Mouse (Mus musculus): Measurements from ENCODE around the gene Gli1.

Gli1 gene

DNA sequence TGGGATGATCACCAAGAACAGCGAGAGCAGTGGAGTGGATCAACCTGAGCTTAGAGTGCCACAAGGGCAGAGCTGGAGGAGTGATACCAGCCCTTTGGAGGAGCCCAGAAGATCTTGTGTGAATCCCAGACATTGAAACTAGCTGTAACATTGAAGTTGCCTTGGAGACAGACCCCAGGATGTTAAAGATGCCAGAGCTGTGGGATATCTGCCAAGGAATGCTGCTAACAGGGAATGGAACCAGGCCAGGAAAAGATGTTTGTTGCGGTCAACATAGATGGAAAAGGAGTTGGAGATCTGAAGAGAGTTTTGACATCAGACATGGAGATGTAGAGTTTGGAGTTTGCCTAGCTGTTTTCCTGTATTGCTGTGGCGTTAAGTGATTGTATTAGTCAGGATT, 4.4 kb upstream of the Gli1 start:
- no peak for DNase-seq (ENCODE audit: low spot score in 2 of 2)

- DNase-seq (ENCODE audit: low spot score in 2 of 2): no peak
Observed at GRCm38 (mm10) chr10:127343029-127343428, 1.3 kb upstream of the Gli1 start.

- no peak for DNase-seq (ENCODE audit: low spot score in 2 of 2)
Observed at GRCm38 (mm10) chr10:127341360-127341690, 449 bp downstream of the Gli1 start.

DNA sequence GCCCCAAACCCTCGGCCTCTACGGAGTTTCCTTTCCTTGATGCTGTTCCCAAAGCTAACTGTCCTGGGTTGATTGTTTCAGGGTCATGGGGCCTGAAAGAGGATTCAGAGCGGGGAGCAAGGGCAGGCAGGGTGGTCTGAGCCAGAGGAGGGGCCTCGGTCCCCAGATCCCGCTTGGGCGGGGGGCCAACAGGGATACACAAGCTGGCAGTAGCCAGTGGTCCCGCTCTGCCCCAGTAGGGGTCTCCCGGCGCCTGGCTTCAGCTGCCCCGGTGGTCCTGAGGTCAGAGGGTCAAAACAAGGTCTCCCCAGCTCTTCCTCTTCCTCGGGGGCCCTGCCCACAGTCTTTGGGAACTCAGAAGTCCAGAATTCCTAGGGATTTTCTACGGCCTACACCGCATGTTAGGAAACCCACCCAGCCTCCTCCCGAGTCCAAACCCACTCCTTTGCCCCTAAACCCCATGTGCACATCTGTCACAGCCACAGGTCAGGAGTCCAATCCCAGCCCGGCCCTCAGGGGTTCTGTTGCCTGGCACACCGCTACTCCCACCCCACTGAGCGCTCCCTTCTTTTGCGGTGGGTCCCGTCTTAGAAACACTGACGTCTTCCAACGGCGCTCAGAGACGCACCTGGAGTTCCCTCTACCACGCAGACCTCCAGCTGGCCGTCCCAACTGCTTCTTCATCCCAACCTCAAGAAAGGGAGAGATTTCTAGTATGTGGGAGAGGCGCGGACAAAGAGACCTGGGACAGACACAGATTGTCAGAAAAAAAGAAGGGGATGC, 1.0 kb downstream of the Gli1 start:
- no peak for DNase-seq (ENCODE audit: low spot score in 2 of 2)

- DNase-seq (ENCODE audit: low spot score in 2 of 2): peak in 1 of 2 experiments; percentile 68
Observed at GRCm38 (mm10) chr10:127339683-127340576, 1.8 kb downstream of the Gli1 start.

- DNase-seq (ENCODE audit: low spot score in 2 of 2): peak; percentile 76 to 87
Observed at GRCm38 (mm10) chr10:127338930-127339682, 2.7 kb downstream of the Gli1 start.

DNA sequence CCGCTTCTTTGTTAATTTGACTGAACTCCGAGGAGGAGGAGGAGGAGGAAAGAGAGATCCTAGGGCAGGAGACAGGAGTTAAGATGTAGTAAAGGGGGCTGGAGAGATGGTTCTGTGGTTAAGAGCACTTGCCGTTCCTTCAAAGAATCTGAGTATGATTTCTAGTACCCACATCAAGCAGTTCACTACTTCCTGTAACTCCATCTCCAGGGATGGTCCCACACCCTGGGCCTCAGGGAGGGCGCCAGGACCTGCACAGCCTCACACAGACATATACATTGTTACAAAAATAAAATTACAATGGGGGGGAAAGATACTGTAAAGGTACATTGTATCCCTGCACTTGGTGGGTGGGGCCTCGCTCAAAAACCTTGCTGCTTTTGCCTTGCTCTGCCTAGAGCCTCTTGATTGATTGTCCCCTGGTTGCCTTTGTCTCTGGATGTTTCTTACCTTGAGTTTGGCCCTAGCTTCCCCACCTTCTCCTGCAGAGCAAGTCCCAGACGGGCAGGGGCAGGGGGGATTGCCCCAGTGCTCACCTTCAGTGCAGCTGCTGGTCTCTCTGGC, 4.2 kb downstream of the Gli1 start:
- no peak for DNase-seq (ENCODE audit: low spot score in 2 of 2)

DNA sequence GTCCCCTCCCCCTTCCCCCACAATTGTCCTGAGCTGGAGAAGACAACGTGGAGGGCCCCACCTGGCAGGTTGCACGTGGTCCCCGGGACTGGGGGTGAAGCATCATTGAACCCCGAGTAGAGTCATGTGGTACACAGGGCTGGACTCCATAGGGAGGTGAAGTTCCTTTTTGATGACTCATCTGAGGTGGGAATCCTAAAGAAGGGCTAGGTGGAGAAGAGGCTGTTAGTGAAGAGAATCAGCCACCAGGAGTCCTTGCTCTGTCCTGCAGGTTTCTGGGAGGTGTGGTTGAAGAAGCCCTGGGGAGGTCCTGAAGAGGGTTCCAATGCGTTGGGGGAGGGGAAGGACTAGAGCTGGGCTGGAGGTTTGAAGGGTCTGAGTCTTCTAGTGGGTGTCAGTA, 4.8 kb downstream of the Gli1 start:
- DNase-seq (ENCODE audit: low spot score in 2 of 2): no peak

- no peak for DNase-seq (ENCODE audit: low spot score in 2 of 2)
Observed at GRCm38 (mm10) chr10:127335271-127335670, 6.5 kb downstream of the Gli1 start.

- no peak for DNase-seq (ENCODE audit: low spot score in 2 of 2)
Observed at GRCm38 (mm10) chr10:127333152-127333551, 8.6 kb downstream of the Gli1 start.

GRCm38 (mm10) chr10:127332211-127332874, 9.4 kb downstream of the Gli1 start:
- DNase-seq (ENCODE audit: low spot score in 2 of 2): no peak

- no peak for DNase-seq (ENCODE audit: low spot score in 2 of 2)
Observed at GRCm38 (mm10) chr10:127330212-127330611, 11.6 kb downstream of the Gli1 start.

- DNase-seq (ENCODE audit: low spot score in 2 of 2): no peak
Observed at GRCm38 (mm10) chr10:127327461-127328145, 14.2 kb downstream of the Gli1 start.

DNA sequence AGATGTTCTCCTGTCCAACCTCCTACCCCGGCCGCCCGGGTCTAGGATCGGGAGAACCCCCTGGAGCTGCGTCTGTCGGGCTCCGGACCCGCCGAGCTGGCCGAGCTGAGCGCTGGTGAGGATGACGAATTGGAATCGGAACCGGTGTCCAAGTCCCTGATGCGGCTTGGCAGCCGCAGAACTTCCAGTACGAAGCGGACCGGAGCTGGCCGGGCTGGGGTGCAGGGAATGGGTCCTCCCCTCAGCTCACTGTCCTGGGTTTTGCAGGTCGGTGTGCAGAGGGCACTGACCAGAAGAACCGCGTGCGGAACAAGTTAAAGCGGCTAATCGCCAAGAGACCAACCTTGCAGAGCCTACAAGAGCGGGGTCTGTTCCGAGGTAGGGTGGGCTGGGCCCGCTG, 14.9 kb downstream of the Gli1 start:
- DNase-seq (ENCODE audit: low spot score in 2 of 2): no peak

GRCm38 (mm10) chr10:127326017-127326801, 15.6 kb downstream of the Gli1 start:
- DNase-seq (ENCODE audit: low spot score in 2 of 2): no peak

- DNase-seq (ENCODE audit: low spot score in 2 of 2): no peak
Observed at GRCm38 (mm10) chr10:127325454-127326016, 16.2 kb downstream of the Gli1 start.

DNA sequence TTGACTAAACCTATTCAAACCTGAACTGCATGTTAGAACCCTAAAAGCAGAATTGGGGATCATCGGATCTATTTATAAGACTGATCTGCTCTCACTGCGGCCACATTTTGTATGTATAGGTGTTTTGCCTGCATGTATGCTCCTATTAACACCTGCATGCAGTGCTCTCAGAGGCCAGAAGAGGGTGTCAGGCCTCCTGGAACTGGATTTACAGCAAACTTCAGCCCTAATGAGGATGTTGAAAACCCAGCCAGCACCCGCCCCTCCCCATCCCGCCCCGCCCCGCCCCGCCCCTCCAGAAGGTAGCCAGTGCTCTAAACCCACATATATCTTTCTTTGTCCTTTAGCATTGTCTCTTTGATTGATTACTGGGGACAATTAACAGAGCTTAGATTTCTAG, 17.3 kb downstream of the Gli1 start:
- DNase-seq (ENCODE audit: low spot score in 2 of 2): no peak

DNA sequence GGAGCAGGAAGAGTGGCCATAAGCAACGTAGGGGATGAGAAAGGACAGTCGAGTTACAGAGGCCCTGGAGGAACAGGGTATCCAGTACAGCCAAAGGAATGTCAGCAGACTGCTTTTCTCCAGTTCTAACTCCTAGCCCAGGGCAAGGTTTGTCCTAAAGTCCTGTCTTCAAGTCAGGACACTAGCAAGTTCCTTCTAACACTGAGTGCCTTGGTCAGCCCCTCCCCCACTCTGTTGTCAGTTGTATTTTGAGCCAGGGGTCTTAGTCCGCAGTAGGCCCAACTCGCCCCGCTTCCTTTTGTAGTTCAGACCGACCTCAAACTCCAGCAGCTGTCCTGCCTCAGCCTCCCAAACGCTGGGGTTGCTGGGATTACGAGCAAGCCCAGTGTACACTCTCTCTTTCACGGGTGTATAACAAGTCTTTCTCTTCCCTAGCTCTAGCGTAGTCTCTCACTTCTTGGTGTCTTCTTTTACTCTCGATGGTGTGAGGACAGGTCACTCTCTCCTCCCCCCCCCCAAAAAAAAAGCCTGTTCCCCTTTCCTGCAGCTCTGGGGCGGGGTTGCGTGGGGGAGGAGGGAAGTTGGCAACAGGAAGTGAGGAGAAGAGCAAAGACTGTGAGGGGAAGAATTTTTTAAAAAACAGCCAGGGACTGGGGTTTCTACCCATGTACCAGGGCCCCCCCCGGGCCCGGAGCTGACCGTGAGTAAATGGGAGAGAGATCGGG, 18.5 kb downstream of the Gli1 start:
- DNase-seq (ENCODE audit: low spot score in 2 of 2): no peak

DNA sequence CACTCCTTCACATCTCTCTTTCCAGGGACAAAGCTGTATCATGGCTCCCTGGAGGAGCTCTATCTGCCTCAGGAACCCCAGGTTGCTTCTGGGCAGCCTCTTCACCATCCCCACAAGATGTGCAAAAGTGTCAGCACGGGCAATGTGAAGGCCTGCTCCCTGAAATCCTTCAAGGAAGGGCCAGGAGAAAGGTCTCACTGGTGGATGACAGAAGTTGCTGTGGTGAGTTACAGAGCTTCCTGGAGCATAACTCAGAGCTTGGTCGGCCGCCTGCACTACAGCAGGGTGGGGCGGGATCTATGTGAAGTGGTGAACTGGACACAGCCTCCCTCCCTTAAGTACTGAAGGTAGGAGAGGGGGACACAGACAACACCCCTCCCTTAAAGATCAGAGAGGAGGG, 19.1 kb downstream of the Gli1 start:
- no peak for DNase-seq (ENCODE audit: low spot score in 2 of 2)
